ENCODE assay signal across 9 mouse cellular contexts in genomic region chr11:88954803-88955202, GRCm38 (mm10). TPM values are rescaled to one million over a fixed set of nuclear protein-coding genes. Genes with fewer than 3 reads are reported as not detected.
DNase-seq lines count a peak whose midpoint lies in the region; ATAC-seq and TF ChIP-seq lines count a peak whose summit lies in the region.
"Had no signal": no experiment of that assay in that cellular context is flagged by ENCODE, and none has a peak within 500 bp of the region (broad histone marks: within the 10 kb centered on the region; RNA-seq: fewer than 3 reads in every experiment).

No protein-coding gene starts in this region.

- peak overlapping the region; percentile 73 for H3K27ac ChIP-seq in spleen, adult 2 months (ENCODE audit: insufficient read depth, low read length)
- peak overlapping the region; percentile 54 for H3K27ac ChIP-seq in heart, embryonic 15.5 days
- H3K27ac ChIP-seq in limb, embryonic 11.5 days (replicated peaks; ENCODE audit: low read depth, low read length) = 0 out of 2 replicates have a peak overlapping the region, but pooled peaks have one; percentile 26
- peak overlapping the region; percentile 68 for H3K27ac ChIP-seq in midbrain, embryonic 15.5 days

- H3K4me3 ChIP-seq in spleen, adult 2 months (ENCODE audit: extremely low read depth, insufficient read depth, insufficient read length) = peak overlapping the region; percentile 60
- H3K4me3 ChIP-seq in heart, embryonic 15.5 days = peak overlapping the region; percentile 63
- peak overlapping the region; percentile 47 for H3K4me3 ChIP-seq in limb, embryonic 11.5 days (ENCODE audit: low read depth, low read length)
- peak overlapping the region; percentile 55 for H3K4me3 ChIP-seq in midbrain, embryonic 15.5 days

- intact Hi-C loops in gastrocnemius, postnatal 14 days (cut with DNase I; ENCODE audit: low total_unique reads) = loop anchor here (5.0 kb wide), 1 partner anchor 108 kb away; no protein-coding TSS in a partner anchor

- TF ChIP-seq POLR2A in spleen, adult 2 months (IDR thresholded peaks at IDR 0.05; ENCODE audit: low read depth, low read length) = no peak

- ATAC-seq in heart, embryonic 15.5 days (replicated peaks; ENCODE audit: insufficient number of reproducible peaks, insufficient read depth, low FRiP score, low read depth) = 0 out of 2 replicates have a peak, but pooled peaks have one; percentile 45
- no peak for ATAC-seq in limb, embryonic 11.5 days (ENCODE audit: insufficient number of reproducible peaks, low FRiP score, low TSS enrichment, low read depth)
- 0 out of 2 replicates have a peak, but pooled peaks have one; percentile 56 for ATAC-seq in midbrain, embryonic 15.5 days (replicated peaks)

- H3K4me1 ChIP-seq in spleen, adult 2 months (ENCODE audit: control insufficient read depth, insufficient read depth, insufficient read length) = peaks cover 6% of the 10 kb centered on the region; the same call in 1 of the 2 replicates
- peaks cover 4% of the 10 kb centered on the region; the same call in 1 of the 2 replicates for H3K4me1 ChIP-seq in heart, embryonic 15.5 days (replicated peaks)
- H3K4me1 ChIP-seq in limb, embryonic 11.5 days (ENCODE audit: control insufficient read depth, insufficient read depth, low read length) = no peaks in the 10 kb centered on the region; the same call in 1 of the 2 replicates
- peaks cover 13% of the 10 kb centered on the region; the same call in 1 of the 2 replicates for H3K4me1 ChIP-seq in midbrain, embryonic 15.5 days

- DNase-seq in spleen, adult 2 months (ENCODE audit: low read depth in 1 of 2, low spot score in 2 of 2) = peak; percentile 15 to 77
- DNase-seq in spleen, postnatal 10 days (ENCODE audit: low spot score in 2 of 2) = no peak
- DNase-seq in c-Kit-positive CD71-positive TER-119-positive erythroid progenitor cells, embryonic 14.5 days (ENCODE audit: low spot score) = peak; percentile 38
- DNase-seq in limb, embryonic 11.5 days (ENCODE audit: low spot score) = peak; percentile 55
- no peak for DNase-seq in urinary bladder, postnatal 25 days (ENCODE audit: low spot score)
- no peak for DNase-seq in gastrocnemius, postnatal 14 days

- TF ChIP-seq CTCF in spleen, adult 2 months (IDR thresholded peaks at IDR 0.05; ENCODE audit: extremely low read depth, insufficient read depth, insufficient read length, insufficient replicate concordance) = no peak

- H3K27me3 ChIP-seq in spleen, adult 2 months (ENCODE audit: control insufficient read depth, insufficient read depth, low read length) = no peaks in the 10 kb centered on the region
- H3K27me3 ChIP-seq in heart, embryonic 15.5 days = no peaks in the 10 kb centered on the region
- H3K27me3 ChIP-seq in limb, embryonic 11.5 days (ENCODE audit: control insufficient read depth, insufficient read depth, low read length) = no peaks in the 10 kb centered on the region
- H3K27me3 ChIP-seq in midbrain, embryonic 15.5 days (replicated peaks) = no peaks in the 10 kb centered on the region

- peak overlapping the region; percentile 67 for H3K4me2 ChIP-seq in heart, embryonic 15.5 days
- peak overlapping the region; percentile 45 for H3K4me2 ChIP-seq in limb, embryonic 11.5 days (ENCODE audit: low read depth, severe bottlenecking)
- H3K4me2 ChIP-seq in midbrain, embryonic 15.5 days = peak overlapping the region; percentile 59

- no peaks in the 10 kb centered on the region for H3K9me3 ChIP-seq in heart, embryonic 15.5 days (replicated peaks)
- H3K9me3 ChIP-seq in limb, embryonic 11.5 days (ENCODE audit: control insufficient read depth, low read length) = no peaks in the 10 kb centered on the region
- H3K9me3 ChIP-seq in midbrain, embryonic 15.5 days = no peaks in the 10 kb centered on the region

- H3K36me3 ChIP-seq in spleen, adult 2 months (ENCODE audit: control insufficient read depth, insufficient read depth, low read length) = peaks cover 3% of the 10 kb centered on the region; the same call in 1 of the 2 replicates
- no peaks in the 10 kb centered on the region for H3K36me3 ChIP-seq in heart, embryonic 15.5 days
- H3K36me3 ChIP-seq in limb, embryonic 11.5 days (ENCODE audit: control insufficient read depth, insufficient read depth, low read length) = no peaks in the 10 kb centered on the region
- no peaks in the 10 kb centered on the region for H3K36me3 ChIP-seq in midbrain, embryonic 15.5 days (replicated peaks)

- peak overlapping the region; percentile 58 for H3K9ac ChIP-seq in heart, embryonic 15.5 days
- H3K9ac ChIP-seq in limb, embryonic 11.5 days (ENCODE audit: low read length) = peak overlapping the region; percentile 53
- H3K9ac ChIP-seq in midbrain, embryonic 15.5 days = peak overlapping the region; percentile 51

- WGBS in spleen, adult 2 months = under 1% methylated on average over 4 of the region's 4 CpGs
- under 1% methylated on average over 4 of the region's 4 CpGs for WGBS in heart, embryonic 15.5 days
- 0% methylated on average over 4 of the region's 4 CpGs for WGBS in limb, embryonic 11.5 days
- 0% methylated on average over 4 of the region's 4 CpGs for WGBS in midbrain, embryonic 15.5 days

RNA-seq across cellular contexts. Expression of gene Scpep1, which starts 0.5 kb away (rescaled TPM):
- polyA plus RNA-seq in spleen, adult 2 months (2012; rRNA removed) = 15.3 and 17.4 TPM in 2 replicates
- polyA plus RNA-seq in heart, embryonic 15.5 days (2015; fragmentation: Nextera tagmentation; extraction: Ambion mirVana) = 44.2 and 51.1 TPM in 2 replicates
- polyA plus RNA-seq in limb, embryonic 11.5 days (2014; fragmentation: Nextera tagmentation; extraction: Ambion mirVana) = 69.8 and 75.9 TPM in 2 replicates
- 27.8 and 31.7 TPM in 2 replicates for polyA plus RNA-seq in midbrain, embryonic 15.5 days (2015; fragmentation: Nextera tagmentation; extraction: Ambion mirVana)
- 10 to 100 TPM; 18.5 to 21.6 TPM for total RNA-seq in gastrocnemius, postnatal 14 days (2021)

RNA-seq across cellular contexts. Expression of gene Elobl, which starts 11.9 kb away (rescaled TPM):
- 0.31 and 0.75 TPM in 2 replicates for polyA plus RNA-seq in spleen, adult 2 months (2012; rRNA removed)
- not detected in 2 replicates for polyA plus RNA-seq in heart, embryonic 15.5 days (2015; fragmentation: Nextera tagmentation; extraction: Ambion mirVana)
- polyA plus RNA-seq in limb, embryonic 11.5 days (2014; fragmentation: Nextera tagmentation; extraction: Ambion mirVana) = not detected in 2 replicates
- polyA plus RNA-seq in midbrain, embryonic 15.5 days (2015; fragmentation: Nextera tagmentation; extraction: Ambion mirVana) = 0.22 TPM in 1 of 2 replicates, not detected in the other
- total RNA-seq in gastrocnemius, postnatal 14 days (2021) = not detected
- total RNA-seq: layer of hippocampus, adult 18-20 months had no signal

RNA-seq across cellular contexts. Expression of gene Coil, which starts 15.2 kb away (rescaled TPM):
- polyA plus RNA-seq in spleen, adult 2 months (2012; rRNA removed) = 3.9 and 4.0 TPM in 2 replicates
- 8.6 and 11.0 TPM in 2 replicates for polyA plus RNA-seq in heart, embryonic 15.5 days (2015; fragmentation: Nextera tagmentation; extraction: Ambion mirVana)
- polyA plus RNA-seq in limb, embryonic 11.5 days (2014; fragmentation: Nextera tagmentation; extraction: Ambion mirVana) = 18.4 and 20.1 TPM in 2 replicates
- polyA plus RNA-seq in midbrain, embryonic 15.5 days (2015; fragmentation: Nextera tagmentation; extraction: Ambion mirVana) = 33.7 and 34.2 TPM in 2 replicates
- 1 to 10 TPM; 4.1 to 4.2 TPM for total RNA-seq in gastrocnemius, postnatal 14 days (2021)

RNA-seq across cellular contexts. Expression of gene Trim25, which starts 44.4 kb away (rescaled TPM):
- polyA plus RNA-seq in spleen, adult 2 months (2012; rRNA removed) = 41.5 and 67.0 TPM in 2 replicates
- 14.3 and 21.6 TPM in 2 replicates for polyA plus RNA-seq in heart, embryonic 15.5 days (2015; fragmentation: Nextera tagmentation; extraction: Ambion mirVana)
- 2.3 and 2.6 TPM in 2 replicates for polyA plus RNA-seq in limb, embryonic 11.5 days (2014; fragmentation: Nextera tagmentation; extraction: Ambion mirVana)
- polyA plus RNA-seq in midbrain, embryonic 15.5 days (2015; fragmentation: Nextera tagmentation; extraction: Ambion mirVana) = 4.7 and 5.4 TPM in 2 replicates
- 10 to 100 TPM; 11.3 to 12.6 TPM for total RNA-seq in gastrocnemius, postnatal 14 days (2021)

Comparison
In these comparisons a context has a peak if more than half of its experiments do, and no peak if none do; other contexts are left out.
1. DNase-seq: peak in spleen, adult 2 months (2 of 2), c-Kit-positive CD71-positive TER-119-positive erythroid progenitor cells, embryonic 14.5 days (single experiment) and limb, embryonic 11.5 days (single experiment); none in spleen, postnatal 10 days (0 of 2), urinary bladder, postnatal 25 days (single experiment) and gastrocnemius, postnatal 14 days (single experiment).
2. Peak in every context shown above with its lines, with median percentiles within 50 percentile points of each other: H3K27ac ChIP-seq, H3K4me3 ChIP-seq, H3K4me2 ChIP-seq and H3K9ac ChIP-seq.